Mouse (Mus musculus) myocyte (in vitro differentiated cells): ENCODE measurements at regions not wholly inside any gene's neighbourhood (a gene's known extent, or its start where the extent isn't known, plus 50 kb on each side); places are given as distances from the start of the nearest gene placed in this dataset.

Experiments used
- H3K27me3 ChIP-seq: one replicate; pipeline ENCODE4 v1.6.1; 2011; ENCODE audit not compliant: control insufficient read depth, insufficient read depth, insufficient read length
- H3K36me3 ChIP-seq: one replicate; pipeline ENCODE4 v1.6.1; 2011; ENCODE audit not compliant: control insufficient read depth, insufficient read depth
- H3K4me2 ChIP-seq: one replicate; pipeline ENCODE4 v1.6.1; 2011; ENCODE audit warnings: low read depth, control low read depth
- H3K4me3 ChIP-seq: one replicate; pipeline ENCODE4 v1.5.1; 2011; ENCODE audit warnings: mild to moderate bottlenecking, control low read depth, moderate library complexity
- H3K79me2 ChIP-seq: one replicate; pipeline ENCODE4 v1.6.1; 2011; ENCODE audit not compliant: control insufficient read depth, insufficient read depth
- H3ac ChIP-seq: one replicate; pipeline ENCODE4 v1.6.1; 2011; ENCODE audit not compliant: control insufficient read depth, insufficient read length
- CEBPB ChIP-seq: IDR thresholded peaks from 2 replicates; pipeline ENCODE4 v1.6.1; 2011; ENCODE audit warnings: mild to moderate bottlenecking, moderate library complexity; ENCODE audit not compliant: poor library complexity, insufficient read depth, severe bottlenecking
- E2F4 ChIP-seq: IDR thresholded peaks from one replicate; pipeline ENCODE4 v1.6.1; 2011; ENCODE audit warnings: mild to moderate bottlenecking, control low read depth, moderate library complexity; ENCODE audit not compliant: insufficient read depth
- MAX ChIP-seq: IDR thresholded peaks from one replicate; pipeline ENCODE4 v1.6.1; 2011; ENCODE audit warnings: low read depth, mild to moderate bottlenecking, control low read depth
- MYOD1 ChIP-seq, 3 experiments: IDR thresholded peaks; one replicate each; pipeline ENCODE4 v1.6.1; 2011; ENCODE audit warnings: control low read depth in 2 of 3, low read depth in 2 of 3, mild to moderate bottlenecking in 2 of 3, moderate library complexity in 1 of 3; ENCODE audit not compliant: insufficient read length in 2 of 3, control insufficient read depth in 1 of 3
- MYOG ChIP-seq, 3 experiments: IDR thresholded peaks; one replicate each; pipeline ENCODE4 v1.6.1; 2011; ENCODE audit warnings: control low read depth in 2 of 3, low read depth in 2 of 3, mild to moderate bottlenecking in 2 of 3; ENCODE audit not compliant: insufficient read length in 2 of 3, control insufficient read depth in 1 of 3, insufficient read depth in 1 of 3
- POLR2A ChIP-seq: IDR thresholded peaks from one replicate; pipeline ENCODE4 v1.6.1; 2011; ENCODE audit warnings: low read depth, mild to moderate bottlenecking, control low read depth, moderate library complexity; ENCODE audit not compliant: insufficient read length
- POLR2AphosphoS2 ChIP-seq: IDR thresholded peaks from one replicate; pipeline ENCODE4 v1.6.1; 2011; ENCODE audit warnings: low read depth, control low read depth; ENCODE audit not compliant: insufficient read length
- REST ChIP-seq: IDR thresholded peaks from one replicate; pipeline ENCODE4 v1.6.1; 2011; ENCODE audit warnings: mild to moderate bottlenecking, control low read depth, moderate library complexity; ENCODE audit not compliant: insufficient read depth, insufficient read length
- SRF ChIP-seq: IDR thresholded peaks from one replicate; pipeline ENCODE4 v1.6.1; 2011; ENCODE audit warnings: low read depth; ENCODE audit not compliant: control insufficient read depth, insufficient read length
- TCF12 ChIP-seq: IDR thresholded peaks from one replicate; pipeline ENCODE4 v1.6.1; 2011; ENCODE audit warnings: mild to moderate bottlenecking, control low read depth; ENCODE audit not compliant: poor library complexity, insufficient read depth, severe bottlenecking
- TCF3 ChIP-seq: IDR thresholded peaks from one replicate; pipeline ENCODE4 v1.6.1; 2011; ENCODE audit warnings: low read depth, control low read depth; ENCODE audit not compliant: insufficient read length
- USF1 ChIP-seq: IDR thresholded peaks from one replicate; pipeline ENCODE4 v1.6.1; 2011; ENCODE audit warnings: low read depth, mild to moderate bottlenecking, control low read depth, moderate library complexity

- TF ChIP-seq CEBPB (no peak), POLR2A (no peak), REST (no peak), MYOD1 (IDR thresholded peaks at IDR 0.05; ENCODE audit: control insufficient read depth in 1 of 3, insufficient read length in 2 of 3, low read depth in 2 of 3) (no peak), USF1 (no peak), POLR2AphosphoS2 (no peak), MAX (no peak), TCF12 (no peak), TCF3 (no peak), E2F4 (no peak), MYOG (IDR thresholded peaks at IDR 0.05; ENCODE audit: control insufficient read depth in 1 of 3, insufficient read depth in 1 of 3, insufficient read length in 2 of 3, low read depth in 2 of 3) (no peak), SRF (no peak)
Observed at GRCm38 (mm10) chr4:29034406-29034805, 221.5 kb downstream of the Epha7 start.

GRCm38 (mm10) chr4:29039993-29040392, 227.1 kb downstream of the Epha7 start:
- H3K4me3 ChIP-seq = no peak overlapping the region
- no peak overlapping the region for H3K4me2 ChIP-seq
- H3K27me3 ChIP-seq = no peaks in the 10 kb centered on the region
- H3ac ChIP-seq = no peak overlapping the region
- TF ChIP-seq REST = no peak
- no peak for TF ChIP-seq MAX
- no peak for TF ChIP-seq MYOD1 (IDR thresholded peaks at IDR 0.05; ENCODE audit: control insufficient read depth in 1 of 3, insufficient read length in 2 of 3, low read depth in 2 of 3)
- TF ChIP-seq POLR2A = no peak
- no peak for TF ChIP-seq E2F4
- TF ChIP-seq TCF12 = no peak
- no peak for TF ChIP-seq POLR2AphosphoS2
- TF ChIP-seq TCF3 = no peak
- no peak for TF ChIP-seq CEBPB
- TF ChIP-seq USF1 = no peak
- TF ChIP-seq SRF = no peak
- TF ChIP-seq MYOG (IDR thresholded peaks at IDR 0.05; ENCODE audit: control insufficient read depth in 1 of 3, insufficient read depth in 1 of 3, insufficient read length in 2 of 3, low read depth in 2 of 3) = no peak
- H3K79me2 ChIP-seq = no peaks in the 10 kb centered on the region
- H3K36me3 ChIP-seq = no peaks in the 10 kb centered on the region

More at GRCm38 (mm10) chr4:29034406-29034805, 221.5 kb downstream of the Epha7 start:
- Histone ChIP-seq H3K4me3 (no peak overlapping the region), H3K4me2 (no peak overlapping the region), H3K36me3 (no peaks in the 10 kb centered on the region), H3ac (no peak overlapping the region), H3K27me3 (no peaks in the 10 kb centered on the region), H3K79me2 (no peaks in the 10 kb centered on the region)

GRCm38 (mm10) chr4:29068678-29069621, 256.0 kb downstream of the Epha7 start:
- Histone ChIP-seq H3K36me3 (no peaks in the 10 kb centered on the region), H3ac (no peak overlapping the region), H3K4me2 (no peak overlapping the region), H3K27me3 (no peaks in the 10 kb centered on the region), H3K4me3 (no peak overlapping the region), H3K79me2 (no peaks in the 10 kb centered on the region)
- TF ChIP-seq CEBPB = no peak
- no peak for TF ChIP-seq TCF3
- TF ChIP-seq SRF = no peak
- no peak for TF ChIP-seq USF1
- no peak for TF ChIP-seq TCF12
- no peak for TF ChIP-seq POLR2A

GRCm38 (mm10) chr4:29074204-29074603, 261.3 kb downstream of the Epha7 start:
- Histone ChIP-seq H3K4me2 (no peak overlapping the region), H3K4me3 (no peak overlapping the region), H3K27me3 (no peaks in the 10 kb centered on the region), H3K79me2 (no peaks in the 10 kb centered on the region), H3ac (no peak overlapping the region), H3K36me3 (no peaks in the 10 kb centered on the region)
- TF ChIP-seq POLR2AphosphoS2 (no peak), CEBPB (no peak), REST (no peak), USF1 (no peak), MYOD1 (IDR thresholded peaks at IDR 0.05; ENCODE audit: control insufficient read depth in 1 of 3, insufficient read length in 2 of 3, low read depth in 2 of 3) (no peak), TCF3 (no peak), MYOG (IDR thresholded peaks at IDR 0.05; ENCODE audit: control insufficient read depth in 1 of 3, insufficient read depth in 1 of 3, insufficient read length in 2 of 3, low read depth in 2 of 3) (no peak), E2F4 (no peak), SRF (no peak), POLR2A (no peak), MAX (no peak), TCF12 (no peak)

GRCm38 (mm10) chr4:29074851-29075250, 261.9 kb downstream of the Epha7 start:
- Histone ChIP-seq H3K79me2 (no peaks in the 10 kb centered on the region), H3K36me3 (no peaks in the 10 kb centered on the region), H3K4me2 (no peak overlapping the region), H3K27me3 (no peaks in the 10 kb centered on the region), H3K4me3 (no peak overlapping the region), H3ac (no peak overlapping the region)
- TF ChIP-seq USF1 = no peak
- TF ChIP-seq REST = no peak
- TF ChIP-seq TCF3 = no peak
- no peak for TF ChIP-seq POLR2A
- TF ChIP-seq MAX = no peak
- TF ChIP-seq E2F4 = no peak
- TF ChIP-seq SRF = no peak
- TF ChIP-seq TCF12 = no peak
- TF ChIP-seq CEBPB = no peak
- TF ChIP-seq POLR2AphosphoS2 = no peak
- no peak for TF ChIP-seq MYOD1 (IDR thresholded peaks at IDR 0.05; ENCODE audit: control insufficient read depth in 1 of 3, insufficient read length in 2 of 3, low read depth in 2 of 3)
- TF ChIP-seq MYOG (IDR thresholded peaks at IDR 0.05; ENCODE audit: control insufficient read depth in 1 of 3, insufficient read depth in 1 of 3, insufficient read length in 2 of 3, low read depth in 2 of 3) = no peak
